Mouse (Mus musculus): ENCODE data around the gene Folr2. TPM values are rescaled to one million over a fixed set of nuclear protein-coding genes. Genes with fewer than 3 reads are reported as not detected.
A peak's percentile ranks its signal among the peaks of the same experiment; 100 is the strongest.

Gene Folr2
- polyA plus RNA-seq, 2 experiments: 4.2 to 7.4 TPM

DNA sequence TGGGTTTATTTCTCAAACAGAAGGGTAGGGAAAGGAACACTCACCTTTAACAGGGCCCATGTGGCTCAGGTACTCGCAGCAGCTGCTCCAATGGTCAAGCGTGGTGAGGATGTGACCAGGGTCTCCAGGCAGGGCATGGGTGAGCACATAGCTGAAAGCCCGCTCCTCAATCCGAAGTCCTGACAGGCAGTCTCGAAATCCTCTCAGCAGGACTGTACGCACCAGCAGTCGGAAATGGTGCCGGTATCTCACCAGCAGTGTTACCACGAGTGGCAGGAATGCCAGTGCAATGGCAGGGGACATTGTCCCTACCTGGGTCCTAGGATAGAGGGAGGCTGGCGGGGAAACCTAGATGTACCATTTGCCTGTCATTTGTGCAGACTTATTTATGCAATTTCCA, 45.0 kb upstream of the Folr2 start:
- ATAC-seq (ENCODE audit: insufficient read depth) (no peak), DNase-seq (ENCODE audit: low read depth in 3 of 3, low spot score in 3 of 3) (no peak)
- 79% methylated on average over 10 of the region's 10 CpGs for WGBS (ENCODE audit: insufficient replicate concordance)
- Histone ChIP-seq H3K27ac (no peak overlapping the region), H3K9me3 (ENCODE audit: control insufficient read depth, low read length) (no peaks in the 10 kb centered on the region), H3K9ac (replicated peaks) (no peak overlapping the region), H3K27me3 (ENCODE audit: control insufficient read depth, insufficient read depth, low read length) (no peaks in the 10 kb centered on the region), H3K4me2 (ENCODE audit: low read depth) (no peak overlapping the region), H3K4me3 (ENCODE audit: insufficient read depth in 1 of 2, low read depth in 2 of 2, low read length in 2 of 2) (no peak overlapping the region), H3K4me1 (replicated peaks; ENCODE audit: control insufficient read depth in 2 of 2, insufficient read depth in 2 of 2, low read length in 1 of 2) (peaks cover 19% of the 10 kb centered on the region in 2 experiments), H3K36me3 (replicated peaks; ENCODE audit: control insufficient read depth, insufficient read depth, low read depth) (no peaks in the 10 kb centered on the region; the same call in 1 of the 2 replicates)
- TF ChIP-seq EP300 (IDR thresholded peaks at IDR 0.05; ENCODE audit: low read depth) (no peak), CTCF (IDR thresholded peaks at IDR 0.05; ENCODE audit: low read depth) (no peak)

DNA sequence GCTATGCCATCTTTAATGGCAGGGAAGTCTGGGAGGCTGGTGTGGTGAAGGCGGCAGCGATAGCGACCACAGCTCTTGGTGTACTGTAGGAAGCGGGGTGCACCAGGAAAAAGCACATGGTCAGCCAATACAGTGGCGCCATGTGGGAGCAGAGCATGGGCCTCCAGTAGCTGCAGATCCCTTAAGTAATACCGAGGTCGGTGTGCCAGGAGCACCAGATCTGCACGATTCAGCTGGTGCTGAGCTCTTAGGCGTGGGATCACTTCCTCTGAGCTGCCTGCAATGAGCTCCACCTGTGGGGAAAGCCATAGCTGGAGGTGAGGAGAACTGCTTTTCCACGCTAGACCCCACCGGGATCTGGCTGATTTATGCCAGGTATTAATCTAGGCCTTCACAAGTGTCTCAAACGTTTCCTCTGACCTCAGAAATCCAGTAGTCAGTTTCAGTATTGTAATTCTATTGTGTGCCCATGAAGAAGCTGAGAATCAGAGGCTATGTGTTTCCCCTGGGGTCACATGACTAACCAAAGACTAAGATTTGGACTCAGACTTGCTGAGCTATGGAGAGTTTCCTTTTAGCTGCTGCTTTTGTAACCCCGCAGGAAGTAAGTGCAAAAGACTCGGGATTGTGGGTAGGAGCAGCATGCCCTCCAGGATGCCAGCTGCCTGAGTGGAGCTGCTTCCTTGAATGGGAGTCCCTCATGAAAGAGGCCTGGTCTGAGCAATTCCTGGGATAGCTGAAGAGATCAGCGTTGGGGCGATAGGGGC, 43.5 kb upstream of the Folr2 start:
- Histone ChIP-seq H3K27ac (no peak overlapping the region), H3K4me3 (ENCODE audit: insufficient read depth in 1 of 2, low read depth in 2 of 2, low read length in 2 of 2) (no peak overlapping the region), H3K4me1 (replicated peaks; ENCODE audit: control insufficient read depth in 2 of 2, insufficient read depth in 2 of 2, low read length in 1 of 2) (peaks cover 12 to 13% of the 10 kb centered on the region in 2 experiments), H3K9me3 (ENCODE audit: control insufficient read depth, low read length) (no peaks in the 10 kb centered on the region), H3K4me2 (ENCODE audit: low read depth) (no peak overlapping the region), H3K36me3 (replicated peaks; ENCODE audit: control insufficient read depth, insufficient read depth, low read depth) (no peaks in the 10 kb centered on the region; the same call in 1 of the 2 replicates), H3K27me3 (ENCODE audit: control insufficient read depth, insufficient read depth, low read length) (no peaks in the 10 kb centered on the region), H3K9ac (replicated peaks) (no peak overlapping the region)
- ATAC-seq (ENCODE audit: insufficient read depth) (no peak), DNase-seq (ENCODE audit: low read depth in 3 of 3, low spot score in 3 of 3) (no peak)
- TF ChIP-seq EP300 (IDR thresholded peaks at IDR 0.05; ENCODE audit: low read depth) (no peak), CTCF (IDR thresholded peaks at IDR 0.05; ENCODE audit: low read depth) (no peak)
- 81% methylated on average over 16 of the region's 16 CpGs for WGBS (ENCODE audit: insufficient replicate concordance)

DNA sequence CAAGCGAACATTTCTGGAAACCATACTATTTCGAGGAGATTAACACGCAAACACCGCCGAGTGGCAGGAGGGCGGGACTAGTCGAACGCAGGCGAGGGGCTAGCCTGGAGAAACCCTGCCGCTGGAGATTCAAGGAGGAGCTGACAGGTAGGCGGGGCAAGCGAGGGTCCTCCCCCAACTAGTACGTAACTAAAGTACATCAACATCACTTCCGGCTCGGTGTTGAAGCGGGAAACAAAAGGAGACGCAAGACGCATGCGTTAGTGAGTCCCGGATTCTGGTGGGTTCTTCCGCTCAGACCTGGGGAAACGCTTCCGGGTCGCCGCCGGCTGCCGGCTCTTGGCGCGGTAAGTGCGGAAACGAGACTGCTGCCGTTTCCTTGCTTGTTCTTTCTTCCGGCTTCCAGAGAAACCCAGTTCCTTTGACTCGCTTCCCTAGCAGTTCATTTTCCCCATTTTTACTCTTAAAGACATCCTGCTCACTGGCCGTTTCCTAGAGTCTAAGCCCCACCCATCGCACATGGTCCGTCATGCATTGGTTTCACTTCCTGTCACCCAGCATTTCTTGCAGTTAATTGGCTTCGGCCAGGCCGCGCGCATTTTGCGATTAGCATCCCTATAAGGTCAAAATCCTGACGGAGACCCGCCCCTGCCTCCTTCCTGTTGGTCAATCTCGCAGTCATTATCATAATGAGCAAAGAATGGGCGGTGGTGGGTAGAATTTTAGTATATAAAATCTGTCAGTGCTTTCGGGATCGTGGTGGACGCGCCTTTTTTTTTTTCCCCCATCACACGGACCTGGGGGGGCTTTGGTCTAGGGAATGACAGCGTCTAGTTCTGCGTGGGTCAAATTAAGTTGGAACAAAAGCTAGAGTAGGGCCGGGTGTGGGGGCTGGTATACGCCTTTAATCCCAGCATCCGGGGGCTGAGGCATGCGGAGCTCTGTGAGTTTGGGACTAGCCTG, 39.4 kb upstream of the Folr2 start:
- H3K9ac ChIP-seq (replicated peaks): peak overlapping the region; percentile 83
- ATAC-seq (ENCODE audit: insufficient read depth): peak; percentile 97
- under 1% methylated on average over 57 of the region's 57 CpGs for WGBS (ENCODE audit: insufficient replicate concordance)

DNA sequence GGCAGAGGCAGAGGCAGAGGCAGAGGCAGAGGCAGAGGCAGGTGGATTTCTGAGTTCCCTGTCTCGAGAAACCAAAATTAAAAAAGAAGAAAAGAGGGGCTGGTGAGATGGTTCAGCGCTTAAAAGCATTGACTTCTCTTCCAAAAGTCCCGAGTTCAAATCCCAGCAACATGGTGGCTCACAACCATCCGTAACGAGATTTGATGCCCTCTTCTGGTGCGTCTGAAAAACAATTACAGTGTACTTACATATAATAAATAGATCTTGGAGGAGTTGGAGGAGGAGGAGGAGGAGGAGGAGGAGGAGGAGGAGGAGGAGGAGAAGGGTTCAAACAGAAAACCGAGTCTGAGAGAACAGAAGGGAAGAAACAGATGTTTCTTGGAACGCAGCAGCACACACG, 38.7 kb upstream of the Folr2 start:
- no peak for TF ChIP-seq EP300 (IDR thresholded peaks at IDR 0.05; ENCODE audit: low read depth)
- TF ChIP-seq CTCF (IDR thresholded peaks at IDR 0.05; ENCODE audit: low read depth): no peak
- DNase-seq (ENCODE audit: low read depth in 3 of 3, low spot score in 3 of 3) (no peak), ATAC-seq (ENCODE audit: insufficient read depth) (no peak)
- Histone ChIP-seq H3K27ac (peak overlapping the region; percentile 26), H3K9ac (replicated peaks) (peak overlapping the region; percentile 40), H3K36me3 (replicated peaks; ENCODE audit: control insufficient read depth, insufficient read depth, low read depth) (no peaks in the 10 kb centered on the region; the same call in 1 of the 2 replicates), H3K4me1 (replicated peaks; ENCODE audit: control insufficient read depth in 2 of 2, insufficient read depth in 2 of 2, low read length in 1 of 2) (peaks cover 7 to 9% of the 10 kb centered on the region in 2 experiments), H3K27me3 (ENCODE audit: control insufficient read depth, insufficient read depth, low read length) (no peaks in the 10 kb centered on the region), H3K9me3 (ENCODE audit: control insufficient read depth, low read length) (no peaks in the 10 kb centered on the region), H3K4me3 (ENCODE audit: insufficient read depth in 1 of 2, low read depth in 2 of 2, low read length in 2 of 2) (peak overlapping the region; percentile 70 to 86), H3K4me2 (ENCODE audit: low read depth) (peak overlapping the region; percentile 96)
- 27% methylated on average over 9 of the region's 9 CpGs for WGBS (ENCODE audit: insufficient replicate concordance)

More for the DNA sequence above, 39.4 kb upstream of the Folr2 start:
- Histone ChIP-seq H3K4me3 (ENCODE audit: insufficient read depth in 1 of 2, low read depth in 2 of 2, low read length in 2 of 2) (peak overlapping the region; percentile 70 to 86), H3K4me2 (ENCODE audit: low read depth) (peak overlapping the region; percentile 96), H3K27ac (peak overlapping the region; percentile 86), H3K27me3 (ENCODE audit: control insufficient read depth, insufficient read depth, low read length) (no peaks in the 10 kb centered on the region), H3K4me1 (replicated peaks; ENCODE audit: control insufficient read depth in 2 of 2, insufficient read depth in 2 of 2, low read length in 1 of 2) (peaks cover 7 to 9% of the 10 kb centered on the region in 2 experiments), H3K9me3 (ENCODE audit: control insufficient read depth, low read length) (no peaks in the 10 kb centered on the region), H3K36me3 (replicated peaks; ENCODE audit: control insufficient read depth, insufficient read depth, low read depth) (no peaks in the 10 kb centered on the region; the same call in 1 of the 2 replicates)
- TF ChIP-seq EP300 (IDR thresholded peaks at IDR 0.05; ENCODE audit: low read depth) (0 out of 2 replicates have a peak, but pooled peaks have one; percentile 46), CTCF (IDR thresholded peaks at IDR 0.05; ENCODE audit: low read depth) (no peak)
- DNase-seq (ENCODE audit: low read depth in 3 of 3, low spot score in 3 of 3): peak; percentile 99 to 100 (median 99)
